In the genomic region with DNA sequence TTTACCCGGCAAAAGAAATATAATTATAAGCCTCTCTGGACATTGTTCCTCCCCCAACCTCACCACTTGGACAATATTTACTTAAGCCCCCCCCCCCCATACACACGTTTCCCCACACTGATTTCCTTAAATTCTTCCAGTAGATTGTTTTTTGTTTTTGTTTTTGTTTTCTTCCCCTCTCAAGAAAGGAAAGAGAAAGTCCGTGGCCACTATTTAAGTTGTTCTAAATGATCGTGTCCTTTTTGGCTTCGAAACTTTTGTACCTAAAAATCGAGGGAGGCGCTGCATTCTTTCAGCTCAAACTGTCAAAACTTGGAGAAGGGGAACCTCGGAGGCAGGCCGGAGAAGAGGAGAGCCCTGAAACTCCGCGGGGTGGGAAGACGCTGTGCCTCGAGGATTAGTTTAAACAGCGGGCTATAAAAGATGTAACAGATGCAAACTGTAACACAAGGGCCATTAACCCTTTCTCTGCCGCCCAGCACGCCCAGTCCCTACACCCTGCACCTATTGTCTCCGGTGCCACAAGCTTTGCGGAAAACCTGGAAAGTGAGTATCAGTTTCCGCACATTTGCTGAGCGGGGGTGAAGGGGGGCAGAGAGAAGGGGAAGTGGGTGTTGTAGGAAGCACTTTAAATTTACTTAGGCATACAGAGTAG, we compare ENCODE assay signal across 8 mouse cellular contexts. TPM values are rescaled to one million over a fixed set of nuclear protein-coding genes. Genes with fewer than 3 reads are reported as not detected.
DNase-seq lines count a peak whose midpoint lies in the region; ATAC-seq and TF ChIP-seq lines count a peak whose summit lies in the region.

No protein-coding gene starts in this region.

- TF ChIP-seq POLR2A in liver, adult 2 months (IDR thresholded peaks at IDR 0.05; ENCODE audit: extremely low read depth, insufficient read depth, low read length): no peak
- TF ChIP-seq POLR2A in thymus, adult 2 months (IDR thresholded peaks at IDR 0.05; ENCODE audit: control insufficient read depth, extremely low read depth, insufficient read depth, low read length, poor library complexity): no peak

- no peak for ATAC-seq in cerebellum, adult (ENCODE audit: insufficient number of reproducible peaks, low FRiP score, low TSS enrichment)
- ATAC-seq in forebrain, embryonic 13.5 days: peak; percentile 9; the same call in 1 of the 2 replicates
- peak; percentile 18; the same call in 1 of the 2 replicates for ATAC-seq in hindbrain, embryonic 12.5 days (ENCODE audit: low FRiP score)
- no peak for ATAC-seq in midbrain, postnatal 0 days (ENCODE audit: low FRiP score)

- no peak for TF ChIP-seq CTCF in liver, adult 2 months (IDR thresholded peaks at IDR 0.05; ENCODE audit: low read depth, low read length)
- no peak for TF ChIP-seq CTCF in midbrain, postnatal 0 days (IDR thresholded peaks at IDR 0.05)
- TF ChIP-seq CTCF in thymus, adult 2 months (IDR thresholded peaks at IDR 0.05; ENCODE audit: borderline replicate concordance, control insufficient read depth, extremely low read depth, insufficient read depth, low read length, poor library complexity): no peak

- under 1% methylated on average over 20 of the region's 20 CpGs for WGBS in forebrain, embryonic 13.5 days
- WGBS in hindbrain, embryonic 12.5 days: under 1% methylated on average over 20 of the region's 20 CpGs
- WGBS in liver, adult 2 months: 2% methylated on average over 20 of the region's 20 CpGs
- WGBS in midbrain, postnatal 0 days: 1% methylated on average over 20 of the region's 20 CpGs
- under 1% methylated on average over 20 of the region's 20 CpGs for WGBS in thymus, adult 2 months

- no peaks in the 10 kb centered on the region for H3K27me3 ChIP-seq in forebrain, embryonic 13.5 days
- no peaks in the 10 kb centered on the region for H3K27me3 ChIP-seq in hindbrain, embryonic 12.5 days
- H3K27me3 ChIP-seq in liver, adult 2 months (ENCODE audit: control insufficient read depth, insufficient read depth, low read length): peaks cover 6% of the 10 kb centered on the region; the same call in 1 of the 2 replicates
- H3K27me3 ChIP-seq in midbrain, postnatal 0 days (ENCODE audit: insufficient read depth, low read length): no peaks in the 10 kb centered on the region
- peaks cover 5% of the 10 kb centered on the region; the same call in 1 of the 2 replicates for H3K27me3 ChIP-seq in thymus, adult 2 months (ENCODE audit: control insufficient read depth, insufficient read depth, low read length)

- peak overlapping the region; percentile 92 for H3K4me3 ChIP-seq in forebrain, embryonic 13.5 days
- peak overlapping the region; percentile 92 for H3K4me3 ChIP-seq in hindbrain, embryonic 12.5 days
- peak overlapping the region; percentile 60 for H3K4me3 ChIP-seq in liver, adult 2 months (ENCODE audit: insufficient read depth, low read depth, low read length)
- peak overlapping the region; percentile 68 for H3K4me3 ChIP-seq in midbrain, postnatal 0 days (ENCODE audit: low read depth, low read length)
- peak overlapping the region; percentile 96 for H3K4me3 ChIP-seq in thymus, adult 2 months (ENCODE audit: control insufficient read depth, insufficient read depth, low read length)

- no peaks in the 10 kb centered on the region for H3K9me3 ChIP-seq in forebrain, embryonic 13.5 days (replicated peaks)
- H3K9me3 ChIP-seq in hindbrain, embryonic 12.5 days (replicated peaks): no peaks in the 10 kb centered on the region
- H3K9me3 ChIP-seq in midbrain, postnatal 0 days (ENCODE audit: low read length): no peaks in the 10 kb centered on the region

- H3K9ac ChIP-seq in forebrain, embryonic 13.5 days: peak overlapping the region; percentile 99
- H3K9ac ChIP-seq in hindbrain, embryonic 12.5 days: peak overlapping the region; percentile 99
- peak overlapping the region; percentile 67 for H3K9ac ChIP-seq in liver, adult 2 months (ENCODE audit: low read depth, low read length)
- H3K9ac ChIP-seq in midbrain, postnatal 0 days (replicated peaks; ENCODE audit: low read length, poor library complexity, severe bottlenecking): peak overlapping the region; percentile 78

- no peaks in the 10 kb centered on the region for H3K36me3 ChIP-seq in forebrain, embryonic 13.5 days (ENCODE audit: poor library complexity, severe bottlenecking)
- H3K36me3 ChIP-seq in hindbrain, embryonic 12.5 days: no peaks in the 10 kb centered on the region
- H3K36me3 ChIP-seq in liver, adult 2 months (ENCODE audit: control insufficient read depth, insufficient read depth, low read length): no peaks in the 10 kb centered on the region
- H3K36me3 ChIP-seq in midbrain, postnatal 0 days (ENCODE audit: insufficient read depth, low read length): no peaks in the 10 kb centered on the region
- H3K36me3 ChIP-seq in thymus, adult 2 months (ENCODE audit: control insufficient read depth, insufficient read depth, low read length): no peaks in the 10 kb centered on the region

- no peaks in the 10 kb centered on the region for H3K79me2 ChIP-seq in liver, adult 2 months (ENCODE audit: control insufficient read depth, insufficient read depth, low read length)

- H3K27ac ChIP-seq in forebrain, embryonic 13.5 days: peak overlapping the region; percentile 99
- H3K27ac ChIP-seq in hindbrain, embryonic 12.5 days: peak overlapping the region; percentile 98
- H3K27ac ChIP-seq in liver, adult 2 months (replicated peaks; ENCODE audit: insufficient read depth, low read depth, low read length): peak overlapping the region; percentile 81
- peak overlapping the region; percentile 87 for H3K27ac ChIP-seq in midbrain, postnatal 0 days (ENCODE audit: low read depth, low read length)
- no peak overlapping the region for H3K27ac ChIP-seq in thymus, adult 2 months (ENCODE audit: control insufficient read depth, insufficient read depth, low read length)

- peak overlapping the region; percentile 75 for H3K4me2 ChIP-seq in forebrain, embryonic 13.5 days
- H3K4me2 ChIP-seq in hindbrain, embryonic 12.5 days (replicated peaks): peak overlapping the region; percentile 80
- peak overlapping the region; percentile 91 for H3K4me2 ChIP-seq in midbrain, postnatal 0 days (ENCODE audit: low read depth, low read length, poor library complexity, severe bottlenecking)

- H3K4me1 ChIP-seq in forebrain, embryonic 13.5 days: peaks cover 59% of the 10 kb centered on the region
- peaks cover 34% of the 10 kb centered on the region for H3K4me1 ChIP-seq in hindbrain, embryonic 12.5 days
- H3K4me1 ChIP-seq in liver, adult 2 months (ENCODE audit: control insufficient read depth, insufficient read depth, low read length): no peaks in the 10 kb centered on the region; the same call in 1 of the 2 replicates
- no peaks in the 10 kb centered on the region for H3K4me1 ChIP-seq in midbrain, postnatal 0 days (ENCODE audit: insufficient read depth, low read length)
- peaks cover 20% of the 10 kb centered on the region for H3K4me1 ChIP-seq in thymus, adult 2 months (replicated peaks; ENCODE audit: control insufficient read depth, insufficient read depth, low read length)

- DNase-seq in cerebellum, postnatal 10 days: peak; percentile 63 to 75
- peak; percentile 1 for DNase-seq in T-cell, adult 2 months (ENCODE audit: low spot score)
- no peak for DNase-seq in liver, adult 2 months (ENCODE audit: extremely low read depth, low read depth, low spot score)
- DNase-seq in midbrain, postnatal 0 days (ENCODE audit: low spot score): peak; percentile 61
- peak; percentile 32 for DNase-seq in thymus, adult 2 months

RNA-seq across cellular contexts. Expression of a gene that starts 6.3 kb away (rescaled TPM):
- 74.7 and 85.4 TPM in 2 replicates for polyA plus RNA-seq in forebrain, embryonic 13.5 days (2015; fragmentation: Nextera tagmentation; extraction: Ambion mirVana)
- polyA plus RNA-seq in hindbrain, embryonic 12.5 days (2016; fragmentation: Nextera tagmentation; extraction: Ambion mirVana): 47.3 and 60.5 TPM in 2 replicates
- total RNA-seq in liver, adult 2 months (2014; rRNA removed): 15.5 and 16.8 TPM in 2 replicates
- polyA plus RNA-seq in liver, adult 2 months (2012; rRNA removed): 1.7 and 4.9 TPM in 2 replicates
- total RNA-seq in midbrain, postnatal 0 days (2014; rRNA removed): 39.6 and 48.1 TPM in 2 replicates
- polyA plus RNA-seq in midbrain, postnatal 0 days (2015; fragmentation: Nextera tagmentation; extraction: Ambion mirVana): 13.4 and 15.3 TPM in 2 replicates
- 6.5 and 8.7 TPM in 2 replicates for polyA plus RNA-seq in thymus, adult 2 months (2012; rRNA removed)

Comparison
In these comparisons a context has a peak if more than half of its experiments do, and no peak if none do; other contexts are left out.
1. ATAC-seq: peak in forebrain, embryonic 13.5 days (single experiment) and hindbrain, embryonic 12.5 days (single experiment); none in cerebellum, adult (single experiment) and midbrain, postnatal 0 days (single experiment).
2. Peak in every context shown above with its lines, with median percentiles within 50 percentile points of each other: H3K4me2 ChIP-seq, H3K4me3 ChIP-seq and H3K9ac ChIP-seq.